Mouse (Mus musculus) liver, adult 2 months (tissue): Measurements from ENCODE around the gene Ankrd52.

Experiments used
- CTCF ChIP-seq: fragments of 200-500 bp; IDR thresholded peaks from 2 replicates; pipeline ENCODE4 v1.5.1; 2011; ENCODE audit warnings: low read depth, low read length, control low read depth
- POLR2A ChIP-seq: fragments of 200-500 bp; IDR thresholded peaks from 2 replicates; pipeline ENCODE4 v1.6.1; 2011; ENCODE audit warnings: low read length, control low read depth; ENCODE audit not compliant: insufficient read depth; ENCODE audit errors: extremely low read depth

DNA sequence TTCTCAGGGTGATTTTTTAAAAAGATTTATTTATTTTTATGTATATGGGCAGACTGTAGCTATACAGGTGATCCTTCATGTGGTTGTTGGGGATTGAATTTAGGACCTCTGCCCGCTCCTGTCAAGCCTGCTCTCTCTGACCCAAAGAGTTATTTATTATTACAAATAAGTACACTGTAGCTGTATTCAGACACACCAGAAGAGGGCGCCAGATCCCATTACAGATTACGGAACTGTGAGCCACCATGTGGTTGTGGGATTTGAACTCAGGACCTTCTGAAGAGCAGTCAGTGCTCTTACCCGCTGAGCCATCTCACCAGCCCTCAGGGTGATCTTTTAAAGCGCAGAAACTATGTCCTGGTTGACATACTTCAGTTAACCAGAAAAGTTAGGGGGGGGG is 4.8 kb upstream of the Ankrd52 start:
- TF ChIP-seq CTCF (no peak), POLR2A (no peak)
